Mouse (Mus musculus) ES-Bruce4 (cell line): ENCODE results near the gene Pygo2. TPM values are rescaled to one million over a fixed set of nuclear protein-coding genes. Genes with fewer than 3 reads are reported as not detected.

Experiments used
- H3K27ac ChIP-seq: 2 replicates; pipeline ENCODE4 v1.5.1; 2012; ENCODE audit warnings: low read length, inconsistent platforms; ENCODE audit not compliant: insufficient read depth
- H3K27me3 ChIP-seq: 2 replicates; pipeline ENCODE4 v1.6.1; 2012; ENCODE audit warnings: mild to moderate bottlenecking, low read length, inconsistent platforms; ENCODE audit not compliant: control insufficient read depth, poor library complexity, insufficient read depth, severe bottlenecking
- H3K36me3 ChIP-seq: 2 replicates; pipeline ENCODE4 v1.6.1; 2012; ENCODE audit warnings: inconsistent platforms, mild to moderate bottlenecking, low read length, moderate library complexity; ENCODE audit not compliant: control insufficient read depth, poor library complexity, insufficient read depth, severe bottlenecking
- H3K4me1 ChIP-seq: one replicate; pipeline ENCODE4 v1.8.1; 2011; ENCODE audit warnings: low read length; ENCODE audit not compliant: control insufficient read depth, insufficient read depth
- H3K4me3 ChIP-seq: 2 replicates; pipeline ENCODE4 v1.5.1; 2011; ENCODE audit warnings: low read depth, mild to moderate bottlenecking, low read length
- H3K9ac ChIP-seq: 2 replicates; pipeline ENCODE4 v1.6.1; 2012; ENCODE audit warnings: low read depth, mild to moderate bottlenecking, inconsistent platforms; ENCODE audit not compliant: poor library complexity, severe bottlenecking
- H3K9me3 ChIP-seq: replicated peaks from 2 replicates; pipeline ENCODE4 v1.6.1; 2012; ENCODE audit warnings: mild to moderate bottlenecking, low read length, inconsistent platforms; ENCODE audit not compliant: control insufficient read depth, poor library complexity, insufficient read depth, severe bottlenecking
- CTCF ChIP-seq: IDR thresholded peaks from one replicate; pipeline ENCODE4 v1.8.1; 2011; ENCODE audit warnings: low read depth, low read length
- EP300 ChIP-seq: IDR thresholded peaks from 2 replicates; pipeline ENCODE4 v1.6.1; 2011; ENCODE audit warnings: low read depth, low read length; ENCODE audit not compliant: insufficient read depth
- POLR2A ChIP-seq: IDR thresholded peaks from one replicate; pipeline ENCODE4 v1.8.1; 2011; ENCODE audit warnings: low read length; ENCODE audit not compliant: insufficient read depth
- polyA plus RNA-seq: library from polyadenylated mRNA; stranded (reverse); fragments of >200 nt; gene quantifications from 2 replicates; pipeline ENCODE4 v1.2.4, GENCODE M21; 2011; ENCODE audit warnings: low read depth; ENCODE audit not compliant: missing spikeins, insufficient read depth, insufficient read length

The Pygo2 gene
- polyA plus RNA-seq, 1 experiment, result 41.7 TPM

DNA sequence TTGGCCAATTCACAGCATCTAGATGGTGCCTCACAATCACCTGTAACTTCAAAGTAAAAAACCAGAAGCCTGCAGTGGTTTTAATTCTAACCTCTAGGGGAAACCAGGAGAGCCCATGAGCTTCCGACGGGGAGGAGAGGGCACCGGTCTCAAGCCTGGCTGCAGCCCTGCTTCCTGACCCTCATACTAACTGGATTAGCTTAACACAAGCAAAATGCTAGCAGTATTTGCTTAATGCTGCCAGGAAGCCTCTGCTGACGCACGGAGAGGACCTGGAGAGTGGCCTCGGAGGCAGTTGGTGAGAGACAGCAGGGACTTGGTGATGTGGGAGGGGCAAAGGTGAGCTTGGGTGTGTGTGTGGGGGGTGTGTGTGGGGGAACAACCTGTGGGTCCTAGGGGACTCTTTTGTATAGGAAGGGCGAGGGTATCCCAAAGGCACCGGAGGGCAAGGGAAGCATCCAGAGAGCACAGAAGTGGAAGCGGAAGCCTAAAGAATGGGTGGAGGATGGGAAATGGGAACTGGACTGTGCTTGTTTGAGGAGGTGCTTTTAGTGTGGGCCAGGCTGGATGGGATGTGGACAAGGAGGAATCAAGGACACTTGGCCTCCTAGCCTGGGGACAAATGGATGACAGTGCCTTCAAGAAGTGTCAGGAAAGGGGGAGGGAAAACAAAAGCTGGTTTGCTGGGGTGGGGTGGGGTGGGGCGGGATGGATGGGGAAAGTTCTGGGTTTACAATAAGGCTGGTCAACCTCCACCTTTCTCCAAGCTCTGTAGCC, 24.6 kb downstream of the Pygo2 start, which contains the start of gene Pmvk:
Pmvk (plus strand) TSS at position 141 of the 777 bp plus-strand sequence.
- no peaks in the 10 kb centered on the region for H3K27me3 ChIP-seq
- no peaks in the 10 kb centered on the region for H3K9me3 ChIP-seq
- no peak within 1 kb of the TSS for H3K9ac ChIP-seq
- TF ChIP-seq EP300 (peak; percentile 74; the same call in 1 of the 2 replicates), POLR2A (no peak), CTCF (no peak)
- peaks cover 5% of the 10 kb centered on the region for H3K4me1 ChIP-seq
- peak within 1 kb of the TSS; percentile 75 for H3K27ac ChIP-seq
- no peaks in the 10 kb centered on the region for H3K36me3 ChIP-seq
- no peak within 1 kb of the TSS for H3K4me3 ChIP-seq

DNA sequence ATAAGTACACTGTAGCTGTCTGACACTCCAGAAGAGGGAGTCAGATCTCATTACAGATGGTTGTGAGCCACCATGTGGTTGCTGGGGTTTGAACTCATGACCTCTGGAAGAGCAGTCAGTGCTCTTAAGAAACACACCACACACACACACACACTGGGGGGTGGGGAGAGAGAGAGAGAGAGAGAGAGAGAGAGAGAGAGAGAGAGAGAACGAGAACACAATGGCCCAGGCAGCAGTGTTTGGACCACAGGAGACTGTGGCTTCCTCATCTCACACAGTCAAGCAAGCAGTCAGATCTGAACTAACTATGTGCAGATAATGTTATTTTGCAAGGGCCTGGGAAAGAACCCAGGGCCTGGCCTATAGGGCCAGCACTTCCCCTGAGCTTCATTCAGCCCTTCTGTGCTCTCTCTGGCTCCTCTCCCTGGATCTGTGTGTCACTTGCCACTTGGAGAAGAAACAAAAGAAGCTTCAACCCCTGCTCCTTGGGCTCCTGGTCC, 25.8 kb downstream of the Pygo2 start:
- Histone ChIP-seq H3K27me3 (no peaks in the 10 kb centered on the region), H3K4me3 (no peak overlapping the region), H3K4me1 (peaks cover 5% of the 10 kb centered on the region), H3K9ac (no peak overlapping the region; the same call in 1 of the 2 replicates), H3K36me3 (no peaks in the 10 kb centered on the region), H3K9me3 (no peaks in the 10 kb centered on the region), H3K27ac (peak overlapping the region; percentile 43)
- TF ChIP-seq EP300, result no peak
- no peak for TF ChIP-seq POLR2A
- TF ChIP-seq CTCF, result no peak

DNA sequence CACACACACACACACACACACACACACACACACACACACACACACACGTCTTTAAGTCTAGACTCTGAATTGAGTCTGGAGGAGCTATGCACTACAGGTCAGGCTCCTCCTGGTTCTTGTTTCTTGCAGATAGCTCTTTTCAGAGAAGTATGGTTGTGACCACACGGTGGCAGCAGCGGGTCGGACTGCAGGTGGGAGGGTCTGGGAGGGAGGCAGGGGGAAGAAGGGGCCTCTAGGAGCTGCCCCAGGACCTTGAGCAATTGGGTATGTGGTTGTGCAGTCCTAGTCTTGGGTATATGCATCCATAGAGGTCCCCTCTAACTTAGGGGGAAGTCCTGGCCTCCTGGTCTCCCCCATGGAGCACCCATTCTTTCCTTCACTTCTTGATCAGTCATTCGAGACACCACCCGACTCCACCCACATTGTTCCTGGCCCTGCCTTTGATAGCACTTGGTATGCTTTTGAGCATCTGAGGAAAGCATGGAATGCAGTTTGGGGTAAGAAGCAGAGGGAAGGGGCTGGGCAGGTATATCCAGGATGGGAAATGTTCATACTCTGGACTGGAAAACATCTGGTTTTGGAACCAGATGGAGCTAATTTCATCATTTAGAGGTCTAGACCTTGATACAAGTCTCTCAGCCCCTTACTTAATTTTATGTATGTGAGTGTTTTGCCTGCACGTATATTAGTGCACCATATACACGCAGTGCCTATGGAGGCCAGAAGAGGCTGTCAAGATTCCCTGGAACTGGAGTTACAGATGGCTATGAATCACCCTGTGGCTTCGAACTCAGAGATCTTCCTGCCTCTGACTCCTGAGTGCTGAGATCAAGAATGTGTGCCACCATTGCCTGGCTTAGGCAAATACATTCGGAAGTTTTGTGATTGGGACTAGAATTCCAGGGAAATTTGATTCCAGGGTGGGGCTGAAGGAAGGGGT, 27.0 kb downstream of the Pygo2 start:
- H3K27ac ChIP-seq, result peak overlapping the region; percentile 55
- no peak overlapping the region for H3K4me3 ChIP-seq
- H3K9ac ChIP-seq, result no peak overlapping the region
- no peaks in the 10 kb centered on the region for H3K9me3 ChIP-seq
- no peaks in the 10 kb centered on the region for H3K27me3 ChIP-seq
- H3K36me3 ChIP-seq, result no peaks in the 10 kb centered on the region
- peak; percentile 83 for TF ChIP-seq CTCF
- TF ChIP-seq POLR2A, result no peak
- TF ChIP-seq EP300, result 0 out of 2 replicates have a peak, but pooled peaks have one; percentile 36
- peaks cover 5% of the 10 kb centered on the region for H3K4me1 ChIP-seq

GRCm38 (mm10) chr3:89458372-89458964, 28.5 kb downstream of the Pygo2 start:
- Histone ChIP-seq H3K4me1 (peaks cover 5% of the 10 kb centered on the region), H3K9me3 (no peaks in the 10 kb centered on the region), H3K36me3 (no peaks in the 10 kb centered on the region), H3K9ac (no peak overlapping the region), H3K4me3 (peak overlapping the region; percentile 96; the same call in 1 of the 2 replicates), H3K27me3 (no peaks in the 10 kb centered on the region), H3K27ac (peak overlapping the region; percentile 66)
- no peak for TF ChIP-seq CTCF
- no peak for TF ChIP-seq POLR2A
- no peak for TF ChIP-seq EP300

DNA sequence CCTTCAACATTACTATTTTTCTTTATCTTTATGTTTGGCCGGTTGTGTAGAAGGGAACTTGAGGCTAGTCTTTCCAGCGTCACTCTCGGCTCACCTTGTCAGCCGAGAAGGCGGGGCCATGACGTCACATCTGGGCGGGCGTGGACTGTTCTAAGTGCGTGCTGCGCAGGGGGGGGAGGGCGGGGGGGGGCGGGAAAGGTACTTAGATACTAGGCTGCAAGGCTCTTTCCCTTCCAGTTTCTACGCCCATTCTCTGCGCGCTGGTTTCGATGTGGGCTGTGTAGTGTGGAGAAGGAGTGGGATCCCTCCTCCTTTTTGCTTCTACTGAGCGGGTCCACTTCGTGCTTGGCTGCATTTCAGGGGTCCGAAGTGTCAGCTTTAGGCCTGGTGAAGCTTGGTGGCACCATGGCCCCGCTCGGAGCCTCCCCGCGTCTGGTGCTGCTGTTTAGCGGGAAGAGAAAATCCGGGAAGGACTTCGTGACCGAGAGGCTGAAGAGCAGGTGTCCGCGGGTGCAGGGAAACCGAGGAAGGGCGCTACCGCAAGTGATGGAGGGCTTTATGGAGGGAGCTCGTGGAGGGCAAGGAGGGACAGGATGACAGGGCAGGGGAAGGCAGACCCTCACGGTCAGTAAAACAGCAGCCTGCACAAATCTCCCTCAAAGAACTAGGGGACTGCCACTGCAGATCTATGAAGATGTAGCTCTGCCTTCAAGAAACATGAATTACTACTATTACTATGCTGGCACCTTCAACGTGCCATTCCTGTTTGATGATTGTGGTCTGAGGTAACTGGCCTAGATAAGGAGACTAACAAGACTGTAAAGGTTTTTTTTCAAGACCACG, 29.2 kb downstream of the Pygo2 start:
- H3K27me3 ChIP-seq, result no peaks in the 10 kb centered on the region
- H3K27ac ChIP-seq, result peak overlapping the region; percentile 59; the same call in 1 of the 2 replicates
- peaks cover 5% of the 10 kb centered on the region for H3K4me1 ChIP-seq
- TF ChIP-seq POLR2A, result no peak
- no peak for TF ChIP-seq EP300
- no peak for TF ChIP-seq CTCF
- no peaks in the 10 kb centered on the region for H3K9me3 ChIP-seq
- H3K36me3 ChIP-seq, result no peaks in the 10 kb centered on the region
- peak overlapping the region; percentile 96 for H3K4me3 ChIP-seq
- peak overlapping the region; percentile 60 for H3K9ac ChIP-seq
